Mouse (Mus musculus) cerebellum, postnatal 10 days (tissue): Measurements from ENCODE around the gene 1110059E24Rik.
"Not testable (repeated sequence)": the region's sequence is repeated elsewhere in the genome, so short reads cannot be mapped to it uniquely, and the experiment has no call there.

Source experiments
- DNase-seq, 2 experiments: peaks; one replicate each; pipeline ENCODE4 v3.0.0; 2021; ENCODE audit warnings: mixed read lengths in 2 of 2

The 1110059E24Rik gene

GRCm38 (mm10) chr19:21652285-21653171, at the start of gene 1110059E24Rik:
Gene 1110059E24Rik, minus strand, starts transcription at chr19:21652976.
- DNase-seq: peak; percentile 97 to 98

GRCm38 (mm10) chr19:21680986-21681385, 28.2 kb upstream of the 1110059E24Rik start:
- no peak for DNase-seq

GRCm38 (mm10) chr19:21680091-21680490, 27.3 kb upstream of the 1110059E24Rik start:
- no peak for DNase-seq

GRCm38 (mm10) chr19:21674354-21675096, 21.7 kb upstream of the 1110059E24Rik start:
- no peak for DNase-seq

- DNase-seq: no peak
Measured at GRCm38 (mm10) chr19:21669650-21670049, 16.9 kb upstream of the 1110059E24Rik start.

- no peak for DNase-seq
Measured at GRCm38 (mm10) chr19:21663756-21664456, 11.1 kb upstream of the 1110059E24Rik start.

- DNase-seq: no peak
Measured at GRCm38 (mm10) chr19:21660734-21661133, 8.0 kb upstream of the 1110059E24Rik start.

- peak; percentile 12 to 25 for DNase-seq
Measured at GRCm38 (mm10) chr19:21654788-21655187, 2.0 kb upstream of the 1110059E24Rik start.

- peak; percentile 80 to 83 for DNase-seq
Measured at GRCm38 (mm10) chr19:21653172-21653981, 601 bp upstream of the 1110059E24Rik start, which contains the start of gene Abhd17b. Gene Abhd17b, plus strand, starts transcription at chr19:21653185.

- DNase-seq: no peak
Measured at GRCm38 (mm10) chr19:21651664-21652063, 1.1 kb downstream of the 1110059E24Rik start.

- no peak for DNase-seq
Measured at GRCm38 (mm10) chr19:21646142-21646541, 6.6 kb downstream of the 1110059E24Rik start.

GRCm38 (mm10) chr19:21645301-21645700, 7.5 kb downstream of the 1110059E24Rik start:
- DNase-seq: no peak

- no peak for DNase-seq
Measured at GRCm38 (mm10) chr19:21643935-21644334, 8.8 kb downstream of the 1110059E24Rik start.

- DNase-seq: no peak
Measured at GRCm38 (mm10) chr19:21637672-21638071, 15.1 kb downstream of the 1110059E24Rik start.

- DNase-seq: no peak
Measured at GRCm38 (mm10) chr19:21636907-21637306, 15.9 kb downstream of the 1110059E24Rik start.

- no peak for DNase-seq
Measured at GRCm38 (mm10) chr19:21635406-21635805, 17.4 kb downstream of the 1110059E24Rik start.

GRCm38 (mm10) chr19:21630656-21631331, 22.0 kb downstream of the 1110059E24Rik start:
- no peak for DNase-seq

GRCm38 (mm10) chr19:21629501-21629900, 23.3 kb downstream of the 1110059E24Rik start:
- DNase-seq: peak in 1 of 2 experiments; percentile 11

GRCm38 (mm10) chr19:21629030-21629429, 23.7 kb downstream of the 1110059E24Rik start:
- no peak for DNase-seq

- not testable (repeated sequence) for DNase-seq
Measured at GRCm38 (mm10) chr19:21628440-21628839, 24.3 kb downstream of the 1110059E24Rik start.

GRCm38 (mm10) chr19:21626271-21626988, 26.3 kb downstream of the 1110059E24Rik start:
- DNase-seq: no peak
